Mouse (Mus musculus) cortical plate, adult 2 months (tissue): ENCODE results near the gene Pigm.

Source experiments
- CTCF ChIP-seq: fragments of 200-500 bp; IDR thresholded peaks from 2 replicates; pipeline ENCODE4 v1.5.1; 2011; ENCODE audit warnings: mild to moderate bottlenecking, control low read depth, low read length; ENCODE audit not compliant: insufficient read depth; ENCODE audit errors: extremely low read depth
- POLR2A ChIP-seq: fragments of 200-500 bp; IDR thresholded peaks from 2 replicates; pipeline ENCODE4 v1.6.1; 2011; ENCODE audit warnings: mild to moderate bottlenecking, low read length, control low read depth; ENCODE audit not compliant: insufficient read depth; ENCODE audit errors: extremely low read depth

- no peak for TF ChIP-seq POLR2A
- no peak for TF ChIP-seq CTCF
Measured at GRCm38 (mm10) chr1:172341386-172341785, 35.0 kb upstream of the Pigm start.
